Mouse (Mus musculus) intestine, embryonic 15.5 days (tissue): ENCODE measurements around the gene Nxn. TPM values are rescaled to one million over a fixed set of nuclear protein-coding genes. Genes with fewer than 3 reads are reported as not detected.

Experiments
- ATAC-seq: fragments of 200-750 bp; cut with Nextera tagmentation; 2 replicates; pipeline ENCODE4 v1.8.0; 2017; ENCODE audit warnings: moderate TSS enrichment, moderate library complexity
- H3K27ac ChIP-seq: fragments of 300-500 bp; sonication (generic); 2 replicates; pipeline ENCODE4 v1.5.1; 2015; ENCODE audit warnings: mild to moderate bottlenecking, inconsistent platforms
- H3K27me3 ChIP-seq: fragments of 300-500 bp; sonication (generic); replicated peaks from 2 replicates; pipeline ENCODE4 v1.6.1; 2015; ENCODE audit warnings: inconsistent platforms
- H3K36me3 ChIP-seq: fragments of 300-500 bp; sonication (generic); 2 replicates; pipeline ENCODE4 v1.6.1; 2015; ENCODE audit warnings: inconsistent platforms
- H3K4me1 ChIP-seq: fragments of 300-500 bp; sonication (generic); replicated peaks from 2 replicates; pipeline ENCODE4 v1.6.1; 2015; ENCODE audit warnings: inconsistent platforms
- H3K4me2 ChIP-seq: fragments of 300-500 bp; sonication (generic); replicated peaks from 2 replicates; pipeline ENCODE4 v1.6.1; 2015; ENCODE audit warnings: mild to moderate bottlenecking, inconsistent platforms
- H3K4me3 ChIP-seq: fragments of 300-500 bp; sonication (generic); replicated peaks from 2 replicates; pipeline ENCODE4 v1.5.1; 2015; ENCODE audit warnings: inconsistent platforms
- H3K9ac ChIP-seq: fragments of 300-500 bp; sonication (generic); 2 replicates; pipeline ENCODE4 v1.6.1; 2015; ENCODE audit warnings: inconsistent platforms
- H3K9me3 ChIP-seq: fragments of 300-500 bp; sonication (generic); 2 replicates; pipeline ENCODE4 v1.6.1; 2016; ENCODE audit warnings: inconsistent platforms
- WGBS: fragments of 180-500 bp; shearing (Covaris S2); methylation state at CpG from one replicate; pipeline ENCODE4 v1.1.7; 2015; 5-methylcytosine and 5-hydroxymethylcytosine counted together
- polyA plus RNA-seq: library from polyadenylated mRNA; unstranded; fragments of >200 nt; fragmentation: Nextera tagmentation; extraction: Ambion mirVana; gene quantifications from 2 replicates; pipeline ENCODE4 v1.2.1, GENCODE M21; 2015

Nxn gene
- polyA plus RNA-seq = 31.1 and 31.2 TPM in 2 replicates

DNA sequence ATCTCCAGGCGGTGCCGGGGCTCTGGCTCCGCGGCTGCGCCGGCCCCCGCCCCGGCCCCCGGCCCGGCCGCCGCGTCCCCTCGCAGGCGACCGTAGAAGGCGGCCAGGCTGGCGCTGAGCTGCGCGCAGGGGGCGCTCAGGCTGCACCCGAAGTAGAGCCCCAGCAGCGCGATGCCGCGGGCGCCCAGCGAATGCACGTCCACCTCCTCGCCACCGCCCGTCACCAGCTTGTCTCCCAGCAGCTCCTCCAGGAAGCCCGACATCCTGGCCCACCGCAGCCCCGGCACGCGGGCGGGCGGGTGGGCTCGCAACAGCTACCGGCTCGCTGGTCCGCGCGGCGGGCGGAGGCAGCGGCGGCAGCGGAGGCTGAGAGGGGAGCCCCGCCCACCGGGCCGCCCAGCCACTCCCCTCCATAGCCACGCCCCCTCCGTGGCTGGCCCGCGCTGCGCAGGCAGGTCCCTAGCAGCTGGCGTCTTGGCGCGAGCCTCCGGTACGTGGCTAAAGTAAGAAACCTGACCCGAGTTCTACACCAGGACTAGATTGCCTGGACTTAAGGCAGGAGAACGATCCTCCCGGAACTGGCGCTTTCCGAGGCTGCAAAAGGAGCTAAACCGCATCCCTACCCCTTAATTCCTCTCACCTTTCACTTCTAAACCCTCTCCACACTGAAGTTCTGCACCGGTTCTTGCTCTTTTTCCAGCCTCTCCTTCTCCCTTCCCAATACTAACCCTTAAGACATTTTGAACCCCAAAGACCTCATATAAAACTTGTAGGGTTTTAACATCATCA is at the start of gene Nxn:
Gene Nxn (minus strand): TSS at position 343 of the 789 bp plus-strand sequence.
- no peaks in the 10 kb centered on the region for H3K9me3 ChIP-seq
- peak within 1 kb of the TSS; percentile 89 for H3K4me2 ChIP-seq
- peaks cover 6% of the 10 kb centered on the region; the same call in 1 of the 2 replicates for H3K4me1 ChIP-seq
- H3K27me3 ChIP-seq = no peaks in the 10 kb centered on the region
- H3K9ac ChIP-seq = peak within 1 kb of the TSS; percentile 86
- under 1% methylated on average over 70 of the region's 70 CpGs for WGBS
- no peaks in the 10 kb centered on the region for H3K36me3 ChIP-seq
- ATAC-seq = peak; percentile 95
- peak within 1 kb of the TSS; percentile 86 for H3K4me3 ChIP-seq
- peak within 1 kb of the TSS; percentile 91 for H3K27ac ChIP-seq

- H3K4me1 ChIP-seq = peaks cover 31% of the 10 kb centered on the region
- peak; percentile 41 for ATAC-seq
- no peaks in the 10 kb centered on the region for H3K27me3 ChIP-seq
- no peak overlapping the region; the same call in 1 of the 2 replicates for H3K4me2 ChIP-seq
- H3K9me3 ChIP-seq = no peaks in the 10 kb centered on the region
- peaks cover 3% of the 10 kb centered on the region; the same call in 1 of the 2 replicates for H3K36me3 ChIP-seq
- no peak overlapping the region for H3K4me3 ChIP-seq
- H3K27ac ChIP-seq = no peak overlapping the region
- WGBS = 11% methylated on average over 10 of the region's 10 CpGs
- no peak overlapping the region for H3K9ac ChIP-seq
Measured at GRCm38 (mm10) chr11:76446251-76446650, 47.3 kb upstream of the Nxn start.

DNA sequence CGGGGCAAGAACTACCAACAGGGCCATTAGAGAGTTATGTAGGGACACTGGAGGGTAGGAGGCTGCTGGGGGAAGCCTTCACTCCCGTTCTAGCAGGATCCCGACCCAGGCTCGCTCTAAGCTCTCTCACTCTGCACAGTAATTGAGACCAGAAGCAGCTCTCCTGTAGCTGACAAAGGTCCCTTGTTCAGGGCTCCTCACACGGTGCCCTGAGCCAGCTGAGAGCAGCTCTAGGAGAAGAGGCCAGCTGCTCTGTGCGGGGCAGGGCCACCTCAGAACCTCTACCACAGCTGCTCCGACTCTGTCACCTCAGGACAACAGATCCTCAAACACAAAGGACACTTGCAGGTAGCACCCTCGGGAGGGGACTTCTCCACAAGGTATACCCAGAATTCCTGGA is 46.5 kb upstream of the Nxn start:
- Histone ChIP-seq H3K27me3 (no peaks in the 10 kb centered on the region), H3K27ac (no peak overlapping the region), H3K4me2 (no peak overlapping the region), H3K9me3 (no peaks in the 10 kb centered on the region), H3K4me3 (no peak overlapping the region), H3K9ac (no peak overlapping the region), H3K36me3 (peaks cover 3% of the 10 kb centered on the region; the same call in 1 of the 2 replicates), H3K4me1 (peaks cover 35% of the 10 kb centered on the region)
- no peak for ATAC-seq
- 50% methylated on average over 8 of the region's 8 CpGs for WGBS

DNA sequence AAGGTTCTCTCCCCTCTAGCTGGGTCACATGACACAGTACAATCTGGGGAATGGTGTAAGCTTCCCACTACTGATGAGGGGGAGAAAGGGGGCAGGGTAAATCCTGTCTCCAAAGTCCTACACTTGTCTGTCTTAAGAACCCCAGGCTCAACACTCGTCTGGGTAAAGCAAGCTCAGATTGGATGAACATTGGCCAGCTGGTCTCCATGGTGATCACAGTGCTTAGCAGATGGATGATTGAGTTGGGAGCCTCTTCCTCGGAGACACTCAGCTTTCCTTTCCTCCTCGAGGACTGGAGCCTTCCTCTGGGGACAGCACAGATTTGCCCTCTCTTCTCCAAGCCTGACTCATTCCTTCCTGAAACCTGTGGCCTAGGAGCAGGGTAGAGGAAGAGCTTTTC is 40.7 kb upstream of the Nxn start:
- Histone ChIP-seq H3K27ac (peak overlapping the region; percentile 56; the same call in 1 of the 2 replicates), H3K36me3 (peaks cover 7% of the 10 kb centered on the region; the same call in 1 of the 2 replicates), H3K27me3 (no peaks in the 10 kb centered on the region), H3K4me2 (no peak overlapping the region), H3K4me3 (no peak overlapping the region), H3K9me3 (no peaks in the 10 kb centered on the region), H3K4me1 (peaks cover 26% of the 10 kb centered on the region), H3K9ac (no peak overlapping the region)
- 30% methylated on average over 3 of the region's 3 CpGs for WGBS
- ATAC-seq = no peak

- H3K4me3 ChIP-seq = peak overlapping the region; percentile 41
- peak overlapping the region; percentile 83 for H3K27ac ChIP-seq
- peak; percentile 87 for ATAC-seq
- peaks cover 10% of the 10 kb centered on the region for H3K36me3 ChIP-seq
- H3K9me3 ChIP-seq = no peaks in the 10 kb centered on the region
- H3K4me2 ChIP-seq = peak overlapping the region; percentile 68
- H3K27me3 ChIP-seq = no peaks in the 10 kb centered on the region
- 19% methylated on average over 28 of the region's 28 CpGs for WGBS
- H3K9ac ChIP-seq = peak overlapping the region; percentile 54
- peaks cover 26% of the 10 kb centered on the region for H3K4me1 ChIP-seq
Measured at GRCm38 (mm10) chr11:76436864-76437437, 38.0 kb upstream of the Nxn start.

DNA sequence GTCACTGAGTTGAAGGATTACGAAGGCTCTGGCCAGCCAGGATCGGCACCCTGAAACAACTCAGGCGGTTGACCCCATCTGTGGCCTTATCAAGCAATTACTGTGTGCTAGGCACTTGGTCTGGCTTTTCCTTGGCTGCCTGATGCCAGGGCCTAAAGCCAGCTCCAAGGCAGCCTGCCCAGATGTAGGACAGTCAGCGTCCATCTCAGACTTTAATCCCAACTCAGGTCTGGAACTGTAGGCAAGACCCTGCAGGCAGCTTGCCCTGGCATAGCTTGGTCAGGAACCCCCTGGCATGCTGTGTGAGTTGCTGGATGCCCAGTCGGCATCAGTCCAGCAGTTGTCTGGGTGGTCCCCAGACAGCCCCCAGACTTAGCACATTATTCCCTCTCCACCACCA is 37.1 kb upstream of the Nxn start:
- no peak for ATAC-seq
- Histone ChIP-seq H3K9me3 (no peaks in the 10 kb centered on the region), H3K4me2 (peak overlapping the region; percentile 68), H3K27me3 (no peaks in the 10 kb centered on the region), H3K9ac (0 out of 2 replicates have a peak overlapping the region, but pooled peaks have one; percentile 20), H3K4me1 (peaks cover 26% of the 10 kb centered on the region), H3K4me3 (peak overlapping the region; percentile 41), H3K36me3 (peaks cover 10% of the 10 kb centered on the region), H3K27ac (no peak overlapping the region)
- 77% methylated on average over 5 of the region's 5 CpGs for WGBS

DNA sequence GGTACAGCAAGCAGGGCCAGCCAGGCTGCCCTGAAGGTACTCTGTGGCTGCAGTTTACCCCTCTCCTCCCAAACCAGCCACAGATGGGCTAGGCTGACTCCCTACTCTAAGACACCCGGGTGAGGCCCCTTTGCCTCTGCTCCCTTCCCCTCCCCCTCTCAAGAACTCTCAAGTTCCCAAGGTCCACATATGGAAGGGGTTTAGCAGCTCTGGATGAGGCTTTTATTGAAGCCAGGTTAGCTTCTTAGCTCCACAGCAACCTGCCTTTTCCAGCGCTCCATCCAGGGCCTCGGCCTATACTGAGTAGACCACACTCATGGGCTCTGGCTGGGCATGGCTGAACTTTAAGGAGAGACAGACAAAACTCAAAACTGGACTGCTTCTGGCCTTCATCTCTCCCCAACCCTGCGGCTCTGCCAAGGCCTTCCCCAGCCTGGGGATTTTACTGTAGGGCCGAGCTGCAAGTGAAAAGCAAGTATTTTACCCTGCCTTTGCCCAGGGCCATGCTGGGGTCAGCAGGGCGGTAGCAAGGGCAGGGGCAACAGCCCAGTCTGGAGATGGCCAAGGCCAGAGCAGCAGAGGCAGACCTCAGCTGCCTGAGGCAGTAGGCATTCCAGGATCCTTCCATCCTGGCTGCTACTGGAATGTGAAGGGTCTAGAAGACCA is 31.2 kb upstream of the Nxn start:
- Histone ChIP-seq H3K4me3 (no peak overlapping the region), H3K4me1 (peaks cover 17% of the 10 kb centered on the region), H3K27ac (no peak overlapping the region), H3K4me2 (no peak overlapping the region), H3K9me3 (no peaks in the 10 kb centered on the region), H3K9ac (peak overlapping the region; percentile 0; the same call in 1 of the 2 replicates), H3K27me3 (no peaks in the 10 kb centered on the region), H3K36me3 (peaks cover 6% of the 10 kb centered on the region; the same call in 1 of the 2 replicates)
- WGBS = 65% methylated on average over 6 of the region's 6 CpGs
- no peak for ATAC-seq

GRCm38 (mm10) chr11:76429556-76429955 is 30.6 kb upstream of the Nxn start:
- WGBS = 65% methylated on average over 7 of the region's 7 CpGs

DNA sequence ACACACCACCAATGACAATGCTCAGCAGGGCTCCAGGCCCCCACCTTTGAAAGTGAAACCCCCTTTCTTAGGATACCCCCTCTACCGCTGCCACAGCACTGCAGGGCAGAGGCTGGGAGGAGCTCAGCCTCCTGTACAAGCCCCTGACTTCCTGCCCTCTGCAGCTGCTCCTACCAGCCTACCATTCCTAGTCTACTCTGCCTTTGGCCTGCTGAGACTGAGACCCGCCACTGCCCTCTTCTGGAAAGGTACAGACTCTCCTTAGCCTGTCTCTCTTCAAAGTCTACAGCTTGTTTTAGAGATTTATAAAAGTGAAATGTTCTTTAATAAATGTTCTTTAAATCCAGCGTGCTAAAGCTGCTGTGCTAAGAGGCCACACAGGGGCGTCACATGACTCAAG is 30.1 kb upstream of the Nxn start:
- Histone ChIP-seq H3K36me3 (peaks cover 4% of the 10 kb centered on the region; the same call in 1 of the 2 replicates), H3K9ac (no peak overlapping the region), H3K4me3 (no peak overlapping the region), H3K9me3 (no peaks in the 10 kb centered on the region), H3K27me3 (no peaks in the 10 kb centered on the region), H3K4me2 (no peak overlapping the region), H3K27ac (0 out of 2 replicates have a peak overlapping the region, but pooled peaks have one; percentile 6), H3K4me1 (peaks cover 23% of the 10 kb centered on the region)
- no peak for ATAC-seq
- 63% methylated on average over 4 of the region's 4 CpGs for WGBS

More at GRCm38 (mm10) chr11:76429556-76429955, 30.6 kb upstream of the Nxn start:
- H3K27me3 ChIP-seq = no peaks in the 10 kb centered on the region
- peaks cover 23% of the 10 kb centered on the region for H3K4me1 ChIP-seq
- no peak for ATAC-seq
- H3K36me3 ChIP-seq = peaks cover 6% of the 10 kb centered on the region; the same call in 1 of the 2 replicates
- H3K27ac ChIP-seq = no peak overlapping the region
- no peak overlapping the region for H3K9ac ChIP-seq
- H3K4me3 ChIP-seq = no peak overlapping the region
- no peak overlapping the region for H3K4me2 ChIP-seq
- H3K9me3 ChIP-seq = no peaks in the 10 kb centered on the region

GRCm38 (mm10) chr11:76427781-76428180 is 28.8 kb upstream of the Nxn start:
- no peak for ATAC-seq
- Histone ChIP-seq H3K9me3 (no peaks in the 10 kb centered on the region), H3K27me3 (no peaks in the 10 kb centered on the region), H3K4me2 (no peak overlapping the region), H3K4me1 (peaks cover 23% of the 10 kb centered on the region), H3K36me3 (peaks cover 5% of the 10 kb centered on the region; the same call in 1 of the 2 replicates), H3K4me3 (no peak overlapping the region), H3K9ac (no peak overlapping the region), H3K27ac (no peak overlapping the region)
- 53% methylated on average over 3 of the region's 3 CpGs for WGBS

GRCm38 (mm10) chr11:76425749-76426148 is 26.8 kb upstream of the Nxn start:
- Histone ChIP-seq H3K4me2 (no peak overlapping the region), H3K4me3 (no peak overlapping the region), H3K36me3 (peaks cover 5% of the 10 kb centered on the region; the same call in 1 of the 2 replicates), H3K27ac (peak overlapping the region; percentile 37; the same call in 1 of the 2 replicates), H3K9me3 (no peaks in the 10 kb centered on the region), H3K4me1 (peaks cover 23% of the 10 kb centered on the region), H3K27me3 (no peaks in the 10 kb centered on the region), H3K9ac (no peak overlapping the region)
- peak; percentile 36 for ATAC-seq
- 46% methylated on average over 6 of the region's 6 CpGs for WGBS

GRCm38 (mm10) chr11:76420896-76421295 is 22.0 kb upstream of the Nxn start:
- ATAC-seq = no peak
- H3K27ac ChIP-seq = no peak overlapping the region
- H3K4me3 ChIP-seq = no peak overlapping the region
- H3K9ac ChIP-seq = no peak overlapping the region
- 66% methylated on average over 4 of the region's 4 CpGs for WGBS
- H3K27me3 ChIP-seq = no peaks in the 10 kb centered on the region
- H3K4me2 ChIP-seq = no peak overlapping the region
- peaks cover 12% of the 10 kb centered on the region; the same call in 1 of the 2 replicates for H3K4me1 ChIP-seq
- no peaks in the 10 kb centered on the region for H3K9me3 ChIP-seq
- H3K36me3 ChIP-seq = peaks cover 36% of the 10 kb centered on the region
